Mouse (Mus musculus) bone marrow, adult 2 months (tissue): ENCODE data around the gene Tyw3.

Experiments
- CTCF ChIP-seq: fragments of 200-500 bp; IDR thresholded peaks from 2 replicates; pipeline ENCODE4 v1.5.1; 2011; ENCODE audit warnings: low read length, control low read depth; ENCODE audit not compliant: control insufficient read depth, insufficient read depth
- POLR2A ChIP-seq: fragments of 200-500 bp; IDR thresholded peaks from 2 replicates; pipeline ENCODE4 v1.6.1; 2011; ENCODE audit warnings: low read depth, mild to moderate bottlenecking, control low read depth, low read length, borderline replicate concordance; ENCODE audit not compliant: control insufficient read depth

GRCm38 (mm10) chr3:154533246-154533645, 63.7 kb downstream of the Tyw3 start:
- TF ChIP-seq POLR2A (no peak), CTCF (no peak)
